Mouse (Mus musculus) frontal cortex, postnatal 25 days (tissue): Measurements from ENCODE around the gene Zpbp.

Experiments used
- DNase-seq, 2 experiments: peaks; one replicate each; pipeline ENCODE4 v3.0.0; 2022; ENCODE audit warnings: low spot score in 2 of 2

Gene Zpbp

DNA sequence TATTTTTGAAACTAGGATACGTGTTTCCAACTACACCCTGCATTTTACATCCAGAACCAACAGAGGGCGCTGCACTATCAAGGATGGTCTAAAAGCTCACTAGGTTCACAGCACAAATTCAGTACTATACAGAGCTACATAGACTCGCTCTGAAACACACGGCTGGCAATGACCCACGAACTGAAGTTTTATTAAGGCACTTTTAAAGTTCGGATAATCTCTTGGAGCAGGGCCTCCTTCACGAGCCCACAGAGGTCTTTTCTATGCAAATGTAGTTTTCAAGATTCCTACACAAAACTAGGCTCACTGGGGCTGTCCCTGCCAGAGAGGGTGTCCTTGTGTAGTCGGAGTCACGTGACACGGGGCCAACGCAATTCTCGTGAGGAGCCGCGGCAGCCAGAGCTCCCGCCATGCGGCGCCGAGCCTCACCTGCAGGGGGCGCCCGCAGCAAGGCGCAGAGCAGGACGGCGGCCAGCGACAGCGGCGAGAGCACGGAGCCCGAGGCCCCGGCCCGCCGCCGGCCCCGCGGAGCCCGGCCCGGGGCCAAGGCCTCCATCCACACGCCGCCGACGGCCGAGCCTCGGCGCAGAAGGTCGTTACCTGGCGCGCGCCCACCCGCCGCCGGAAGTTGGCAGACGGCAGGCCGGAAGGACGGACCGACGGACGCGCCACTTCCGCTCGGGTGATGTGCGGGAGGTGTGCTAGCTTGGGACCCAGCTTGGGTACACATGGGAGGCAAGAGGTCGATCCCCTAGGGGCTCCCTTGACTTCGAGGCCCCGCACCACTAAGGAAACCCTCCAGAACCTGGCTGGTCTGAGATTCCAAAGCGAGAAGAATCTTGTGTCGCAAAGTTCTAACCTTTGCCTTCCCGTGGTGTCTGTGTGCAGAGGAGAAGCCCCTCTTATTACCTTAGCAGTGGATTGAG is at the start of gene Zpbp, which contains the start of gene Spata48:
Gene Zpbp, minus strand, starts transcription at position 774 of the 926 bp plus-strand sequence.
Gene Spata48, plus strand, starts transcription at position 460 of the 926 bp plus-strand sequence.
- DNase-seq, result peak; percentile 81 to 84

DNA sequence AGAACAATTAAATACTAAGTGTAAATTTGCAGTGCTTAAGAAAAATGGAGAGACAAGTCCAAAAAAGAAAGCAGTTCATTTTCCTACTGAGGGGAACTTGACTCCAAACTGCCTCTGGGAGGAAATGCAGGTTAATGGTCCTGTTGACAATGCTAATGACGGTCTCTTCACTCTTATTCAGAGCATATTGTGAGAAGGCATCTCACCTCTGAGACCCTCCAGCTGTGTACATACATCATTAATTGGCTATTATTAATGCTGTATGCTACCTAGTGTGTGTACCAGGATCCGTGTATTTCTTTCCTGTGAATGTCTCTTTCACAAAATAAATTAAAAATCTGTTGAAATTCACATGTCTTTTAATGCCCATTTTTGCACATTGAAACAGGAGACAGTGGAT is 47.2 kb upstream of the Zpbp start:
- DNase-seq, result no peak

DNA sequence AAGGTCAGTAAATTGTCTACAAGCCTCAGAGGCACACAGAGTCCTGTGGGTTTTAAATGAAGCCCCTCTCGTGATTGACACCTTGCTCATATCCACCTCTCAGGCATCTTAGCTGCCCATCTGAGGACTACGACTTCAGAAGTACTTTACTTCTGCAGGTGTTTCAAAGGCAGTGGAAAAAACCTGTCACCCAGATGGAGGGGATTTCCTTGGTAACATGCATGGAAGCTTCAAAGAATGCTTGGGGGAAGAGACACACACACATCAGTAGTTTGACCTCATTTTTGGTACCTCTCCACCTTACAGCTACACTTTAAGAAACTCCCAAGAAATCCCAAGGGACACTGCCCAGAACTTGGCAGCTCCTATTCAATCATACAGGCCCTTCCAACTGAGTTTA is 44.0 kb upstream of the Zpbp start:
- no peak for DNase-seq

DNA sequence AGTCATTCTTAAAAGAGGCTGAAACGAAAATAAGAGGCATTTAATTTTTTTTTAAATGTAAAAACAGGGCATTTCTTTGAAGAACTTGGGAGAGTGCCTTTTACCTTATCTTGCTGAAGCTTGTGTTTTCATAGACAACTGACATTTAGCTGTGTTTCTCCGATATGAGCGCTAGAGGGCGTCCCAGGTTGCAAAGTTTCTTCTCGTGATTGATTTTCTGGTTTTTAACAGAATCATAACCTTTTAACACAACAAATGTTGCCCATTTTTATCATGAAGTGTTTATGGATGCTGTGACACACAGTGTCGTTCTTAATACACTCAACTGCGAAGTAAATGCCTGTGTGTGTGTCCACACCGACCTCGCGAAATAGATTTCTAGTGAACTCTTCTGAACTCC is 37.7 kb upstream of the Zpbp start:
- DNase-seq, result peak in 1 of 2 experiments; percentile 9

DNA sequence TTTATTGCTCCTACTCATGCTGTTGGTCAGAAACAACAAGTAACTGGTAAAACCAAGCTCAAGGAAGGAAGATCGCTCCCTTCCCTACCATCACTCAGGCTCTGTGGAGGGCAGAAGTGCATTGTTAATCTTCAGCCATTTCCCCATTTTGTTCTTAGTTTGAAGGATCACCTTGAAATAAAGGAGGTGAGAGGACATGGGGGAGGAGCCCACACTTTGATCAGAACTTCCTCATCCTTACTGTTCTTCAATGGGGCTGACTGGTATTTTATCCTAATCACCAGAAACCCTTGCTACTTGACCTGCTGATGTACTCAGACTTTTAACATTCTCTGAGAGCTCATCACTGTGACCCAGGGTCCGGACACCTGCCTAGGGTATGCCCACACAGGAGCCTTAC is 33.5 kb upstream of the Zpbp start:
- DNase-seq, result no peak

DNA sequence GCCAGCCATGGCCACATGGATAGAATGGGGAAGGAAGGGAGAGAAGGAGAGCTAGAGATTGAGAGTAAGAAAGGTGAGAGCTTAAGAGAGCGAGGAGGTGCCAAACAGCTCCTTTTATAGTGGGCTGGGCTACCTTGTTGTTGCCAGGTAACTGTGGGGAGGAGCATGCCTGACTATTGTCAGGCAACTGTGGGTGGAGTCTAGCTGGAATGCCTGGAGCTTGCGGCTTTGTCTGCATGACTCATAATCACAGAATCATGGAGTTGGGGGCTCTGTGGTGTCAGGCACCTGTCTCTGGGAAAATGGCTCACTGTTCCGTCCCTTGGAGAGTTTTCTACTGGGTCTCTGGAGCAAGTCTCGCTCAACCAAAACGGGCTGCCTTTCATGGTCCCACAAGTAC is 29.8 kb upstream of the Zpbp start:
- no peak for DNase-seq

DNA sequence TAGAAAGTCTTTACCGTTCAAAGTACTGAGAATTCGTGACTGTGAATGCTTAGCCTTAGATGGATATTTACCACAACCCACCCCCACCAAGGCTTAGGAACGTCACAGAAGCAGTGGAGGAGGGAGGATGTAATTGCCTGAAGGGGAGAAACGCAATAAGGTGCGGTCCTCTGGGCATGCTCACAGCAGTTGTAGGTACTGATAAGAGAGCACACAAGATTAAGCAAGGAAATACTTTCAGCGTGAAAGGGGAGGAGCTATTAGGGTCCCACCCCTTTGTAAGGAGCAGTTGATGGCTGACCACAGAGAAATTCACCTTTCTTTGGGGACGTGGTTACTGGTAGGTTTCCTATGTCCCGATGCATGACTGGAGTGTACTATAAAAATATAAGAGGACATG is 22.2 kb upstream of the Zpbp start:
- DNase-seq, result no peak

DNA sequence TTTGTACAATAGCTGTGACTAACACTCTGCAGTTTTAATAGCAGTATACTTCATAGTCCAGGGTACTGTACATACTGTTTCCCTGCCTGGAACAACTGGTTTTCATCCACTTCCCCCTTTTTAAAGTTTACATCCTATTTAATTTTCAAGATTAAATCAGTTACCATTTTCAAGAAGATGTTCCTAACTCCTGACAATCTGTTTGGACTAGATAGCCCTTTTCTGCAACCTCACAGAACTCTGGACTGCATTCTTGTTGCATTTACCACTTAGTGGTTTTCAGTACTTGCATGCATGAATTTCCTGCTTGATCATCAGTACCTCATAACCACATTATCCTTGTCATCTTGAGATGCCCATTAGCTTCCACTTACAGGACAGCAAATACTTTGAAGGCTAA is 6.7 kb upstream of the Zpbp start:
- DNase-seq, result no peak

DNA sequence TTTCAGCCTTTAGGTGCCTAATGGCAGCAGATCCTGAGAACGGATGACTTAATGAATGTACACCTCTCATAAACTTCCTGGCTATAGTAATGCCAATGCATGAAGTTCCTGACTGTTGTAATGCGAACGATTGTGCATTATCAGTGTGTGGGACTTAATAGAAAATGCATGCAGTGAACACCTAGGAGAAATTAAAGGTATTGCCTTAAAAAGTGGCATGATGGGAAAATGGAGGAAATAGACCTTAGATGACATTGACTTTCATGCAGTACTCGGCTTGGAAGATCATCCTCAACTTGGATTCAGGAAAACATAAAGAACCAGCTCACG is 318 bp upstream of the Zpbp start:
- no peak for DNase-seq

DNA sequence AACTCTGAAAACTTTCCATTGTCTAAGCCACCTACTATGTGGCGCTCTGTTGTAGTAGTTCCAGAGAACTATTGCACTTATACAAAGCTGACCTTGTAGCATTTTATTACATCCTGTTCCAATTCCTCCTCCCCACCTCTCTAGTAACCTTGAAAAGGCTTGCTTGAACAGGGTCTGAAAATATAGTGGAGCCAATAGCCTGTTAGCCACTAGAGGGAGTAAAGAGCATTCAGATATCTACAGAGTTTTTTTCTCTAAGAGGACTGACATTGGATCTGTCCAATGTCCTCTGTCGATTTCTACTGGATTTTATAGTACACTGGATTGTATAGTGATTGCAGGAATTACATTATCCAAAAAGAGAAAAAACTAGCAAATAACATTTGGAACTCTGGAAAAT is 7.2 kb downstream of the Zpbp start:
- no peak for DNase-seq

DNA sequence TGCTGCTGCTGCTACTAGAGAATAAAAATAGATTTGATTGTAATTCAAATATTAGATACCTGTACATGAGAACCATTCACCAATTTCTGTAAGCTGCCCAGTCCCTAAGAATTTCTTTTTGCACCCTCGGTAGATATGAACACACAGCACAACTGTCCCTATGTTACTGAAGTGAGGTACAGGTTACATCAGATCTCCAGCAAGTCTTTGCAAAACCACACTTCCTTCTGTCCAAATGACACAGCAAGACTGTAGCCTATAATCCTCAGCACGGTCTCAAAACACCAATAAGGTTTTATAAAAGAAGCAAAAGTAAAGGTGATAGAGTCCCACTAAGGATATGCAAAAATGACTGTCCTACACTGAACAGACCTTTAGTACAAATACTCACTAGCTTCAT is 44.9 kb downstream of the Zpbp start:
- DNase-seq, result no peak

DNA sequence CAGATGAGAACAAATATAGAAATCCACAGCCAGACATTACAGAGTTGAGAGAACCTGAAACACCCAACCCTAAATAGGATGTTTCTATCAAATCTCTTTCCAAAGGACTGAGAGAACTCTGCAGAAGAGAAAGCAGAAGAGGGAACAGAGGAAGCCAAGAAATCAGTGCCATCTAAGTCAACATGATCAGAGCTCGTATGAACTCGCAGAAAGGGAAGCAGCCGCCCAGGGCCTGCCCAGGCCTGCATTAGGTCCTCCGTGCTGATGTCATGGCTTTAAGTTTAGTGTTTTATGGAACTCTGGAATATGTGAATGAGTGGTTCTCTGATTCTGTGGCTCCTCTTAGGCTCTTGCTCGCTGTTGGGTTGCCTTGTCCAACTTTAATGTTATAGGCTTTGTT is 48.0 kb downstream of the Zpbp start:
- no peak for DNase-seq

DNA sequence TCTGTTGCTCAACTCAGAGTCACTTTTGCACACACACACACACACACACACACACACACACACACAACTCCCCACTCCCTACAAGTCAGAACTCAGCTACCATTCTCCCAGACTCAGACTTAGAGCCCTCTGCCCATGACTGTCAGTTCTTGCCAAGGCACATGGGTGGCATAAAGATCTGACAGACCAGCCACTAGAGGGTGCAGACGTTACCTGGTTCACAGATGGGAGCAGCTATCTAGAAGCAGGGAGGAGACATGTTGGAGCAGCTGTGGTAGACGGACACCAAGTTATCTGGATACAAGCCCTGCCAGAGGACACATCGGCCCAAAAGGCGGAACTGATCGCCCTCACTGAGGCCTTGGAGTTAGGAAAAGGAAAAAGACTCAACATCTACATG is 67.5 kb downstream of the Zpbp start:
- no peak for DNase-seq

DNA sequence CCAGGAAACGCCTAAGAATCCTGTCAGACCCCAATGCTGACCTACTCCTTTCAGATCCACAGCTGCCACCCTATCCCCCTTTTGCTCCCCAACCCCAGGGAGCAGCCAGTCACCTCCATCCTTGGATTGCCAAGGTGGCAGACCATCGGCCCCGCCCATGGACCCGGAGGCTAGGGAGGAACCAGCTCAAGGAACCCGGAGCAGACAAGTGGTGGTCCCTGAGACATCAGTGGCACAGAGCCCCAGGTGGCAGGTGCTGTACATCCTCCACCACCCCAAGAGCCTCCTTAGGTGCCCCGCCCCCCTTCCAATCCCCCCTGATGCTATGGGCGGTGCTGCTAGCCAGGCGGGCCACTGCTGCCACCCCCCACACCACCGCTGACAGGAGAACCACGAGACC is 69.0 kb downstream of the Zpbp start:
- DNase-seq, result no peak

DNA sequence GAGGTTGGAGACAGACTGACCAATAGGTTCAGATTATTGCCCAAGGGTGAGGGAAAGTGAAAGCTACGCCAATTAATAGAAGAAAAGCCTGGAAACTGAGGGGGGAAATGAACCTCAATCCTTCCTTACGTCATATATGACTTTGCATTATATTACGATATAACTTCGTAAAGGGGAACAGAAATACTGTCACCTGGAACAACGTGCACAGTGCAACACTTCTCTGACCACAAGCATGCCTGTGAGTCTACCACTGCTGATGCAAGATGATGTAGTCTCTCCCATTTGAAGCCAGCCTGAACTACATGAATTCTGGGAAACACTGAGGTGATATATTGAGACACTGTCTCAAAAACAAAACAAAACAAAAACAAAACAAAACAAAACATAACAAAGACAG is 90.9 kb downstream of the Zpbp start:
- no peak for DNase-seq

DNA sequence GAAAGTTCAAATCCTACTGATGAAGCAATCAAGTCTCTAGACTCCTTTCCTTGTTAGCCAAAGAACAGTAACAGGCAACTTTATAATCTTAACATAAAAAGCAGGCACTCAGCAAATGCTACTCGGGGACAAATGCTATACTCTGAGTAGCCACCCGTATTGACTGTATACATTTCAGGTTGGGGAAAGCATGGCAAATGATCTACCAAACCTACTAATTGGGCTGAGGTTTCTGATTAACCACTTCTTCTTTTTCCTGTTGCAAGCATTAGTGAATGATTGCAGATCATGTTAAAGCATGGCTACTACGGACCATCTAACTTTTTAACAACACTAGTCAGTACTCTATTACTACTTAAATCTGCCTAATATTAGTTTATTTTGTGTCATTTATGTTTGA is 178.7 kb downstream of the Zpbp start:
- DNase-seq, result no peak

DNA sequence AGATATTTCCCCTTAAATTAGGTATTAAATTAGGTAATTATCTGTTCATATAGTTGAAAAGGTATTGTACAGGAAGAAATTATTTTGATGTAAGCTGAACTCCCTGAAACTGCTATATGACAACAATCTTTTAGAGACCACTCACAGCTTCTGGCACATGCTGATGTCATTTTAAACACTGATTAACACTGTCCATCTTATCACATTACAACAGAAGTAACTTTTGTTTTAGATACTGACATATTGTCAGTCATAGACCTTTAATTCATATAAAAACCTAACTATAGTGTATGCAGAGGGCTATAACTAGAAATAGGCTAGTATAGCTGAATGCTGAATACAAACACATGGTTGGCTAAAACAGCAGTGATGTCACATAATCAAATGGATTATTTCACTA is 182.1 kb downstream of the Zpbp start:
- no peak for DNase-seq

DNA sequence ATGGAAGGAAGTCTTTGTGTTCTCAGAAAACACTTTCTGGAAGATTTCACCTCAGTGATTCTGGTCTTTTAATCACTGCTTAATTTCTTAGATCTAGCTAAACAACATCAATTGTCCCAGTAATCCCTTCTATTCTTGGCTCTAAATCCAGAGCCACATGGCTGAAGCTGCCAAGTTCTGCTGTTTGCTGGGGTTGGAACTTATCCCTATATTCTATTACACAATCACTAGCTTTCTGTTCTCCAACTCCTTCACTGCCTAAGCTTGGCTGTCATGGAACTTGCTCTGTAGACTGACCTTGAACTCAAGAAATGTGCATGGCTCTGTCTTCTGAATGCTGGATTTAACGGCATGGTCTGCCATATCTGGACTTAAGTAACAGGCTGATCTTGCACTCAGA is 204.9 kb downstream of the Zpbp start:
- no peak for DNase-seq

DNA sequence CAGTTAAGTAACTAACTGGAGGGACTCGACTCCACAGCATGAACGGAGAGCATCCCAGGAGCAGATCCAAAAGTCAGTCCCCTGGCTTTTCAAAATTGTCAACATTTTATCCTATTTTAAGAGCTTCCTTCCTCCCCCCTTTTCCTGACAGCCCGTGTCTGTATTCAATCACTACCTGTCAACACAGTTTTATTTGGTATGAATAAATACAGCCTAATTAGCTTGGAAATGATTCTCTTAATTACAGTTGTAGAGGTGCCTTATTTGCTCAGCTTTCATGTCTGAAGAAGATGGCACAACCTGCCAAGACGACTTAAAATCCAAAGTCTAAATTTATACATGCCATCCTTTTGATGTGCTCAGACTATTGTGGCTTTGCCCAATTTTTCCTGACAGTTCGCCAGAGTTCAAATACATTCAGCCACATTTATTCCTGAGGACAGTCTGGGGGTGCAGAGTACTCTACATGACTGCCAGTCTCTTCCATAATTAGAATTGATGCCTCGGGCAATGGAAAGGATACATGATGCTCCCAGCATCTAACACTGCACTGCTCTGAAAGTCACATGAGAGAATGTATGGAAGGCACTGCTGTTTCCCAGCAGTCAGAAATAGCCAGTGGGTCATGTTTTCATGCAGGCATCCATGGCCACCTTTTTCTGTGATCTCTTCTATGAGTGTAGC is 219.4 kb downstream of the Zpbp start:
- DNase-seq, result no peak

DNA sequence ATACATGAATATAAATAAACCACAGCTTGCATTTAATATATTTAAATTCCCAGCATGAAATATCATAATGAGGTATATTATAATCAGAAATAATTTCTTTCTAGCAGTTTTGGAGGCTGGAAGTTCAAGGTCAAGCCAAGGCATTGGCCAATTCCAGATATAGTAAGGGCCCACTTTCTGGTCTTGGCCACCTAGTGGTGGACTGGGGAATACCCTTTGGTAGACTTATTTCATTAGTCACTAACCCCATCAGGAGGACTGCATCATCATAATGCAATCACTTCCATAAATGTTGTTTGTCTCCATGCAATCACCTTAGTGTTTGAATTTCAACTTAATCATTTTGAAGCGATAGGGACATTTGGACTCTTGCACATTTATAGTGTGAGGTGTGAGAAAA is 222.9 kb downstream of the Zpbp start:
- no peak for DNase-seq
